Mouse (Mus musculus) cerebellum, adult 2 months (tissue): ENCODE data around the gene Ube2v1.

Experiments
- CTCF ChIP-seq: fragments of 200-500 bp; IDR thresholded peaks from 2 replicates; pipeline ENCODE4 v1.5.1; 2011; ENCODE audit warnings: low read depth, mild to moderate bottlenecking, control low read depth, low read length, moderate library complexity, borderline replicate concordance; ENCODE audit not compliant: insufficient read depth
- POLR2A ChIP-seq: fragments of 200-500 bp; IDR thresholded peaks from 2 replicates; pipeline ENCODE4 v1.6.1; 2011; ENCODE audit warnings: low read length, control low read depth, borderline replicate concordance; ENCODE audit not compliant: insufficient read depth

DNA sequence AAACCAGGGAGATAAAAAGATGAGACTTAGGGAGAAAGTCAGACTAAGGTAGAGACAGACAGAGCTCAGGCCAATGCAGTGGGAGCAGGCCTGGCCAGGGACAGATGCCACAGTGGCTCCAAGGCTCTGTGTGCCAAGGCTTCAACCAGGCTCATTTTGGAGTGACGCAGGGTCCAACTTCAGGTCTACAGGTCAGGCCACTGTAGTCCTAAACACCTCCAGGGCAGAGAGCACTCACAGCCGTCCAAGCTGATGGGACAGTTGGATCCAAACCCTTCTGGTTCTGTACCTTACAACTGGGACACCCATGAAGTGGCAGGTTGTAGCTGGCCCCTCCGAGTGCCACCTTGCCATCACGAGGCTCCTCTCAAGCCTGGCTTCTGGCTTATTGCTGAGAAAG is 26.1 kb upstream of the Ube2v1 start:
- no peak for TF ChIP-seq CTCF
- TF ChIP-seq POLR2A: no peak
